ENCODE assay signal across 8 mouse cellular contexts in genomic region chr5:142810710-142811599, GRCm38 (mm10). TPM values are rescaled to one million over a fixed set of nuclear protein-coding genes. Genes with fewer than 3 reads are reported as not detected.
DNase-seq lines count a peak whose midpoint lies in the region; ATAC-seq and TF ChIP-seq lines count a peak whose summit lies in the region.

No protein-coding gene starts in this region.

- H3K27me3 ChIP-seq in limb, embryonic 13.5 days, result no peaks in the 10 kb centered on the region

- WGBS in limb, embryonic 13.5 days, result 16% methylated on average over 20 of the region's 20 CpGs

- intact Hi-C loops in left cerebral cortex, postnatal 14 days (cut with DNase I), result no loop called here

- H3K4me1 ChIP-seq in embryonic fibroblast, embryonic 13.5 days (ENCODE audit: control insufficient read depth, insufficient read depth, low read length), result peaks cover 3% of the 10 kb centered on the region; the same call in 1 of the 2 replicates
- H3K4me1 ChIP-seq in limb, embryonic 13.5 days, result peaks cover 51% of the 10 kb centered on the region

- no peak for TF ChIP-seq CTCF in embryonic fibroblast, embryonic 13.5 days (IDR thresholded peaks at IDR 0.05; ENCODE audit: borderline replicate concordance, insufficient read depth, low read length)

- peak overlapping the region; percentile 100 for H3K27ac ChIP-seq in embryonic fibroblast, embryonic 13.5 days (ENCODE audit: insufficient read depth, low read length)
- peak overlapping the region; percentile 85 for H3K27ac ChIP-seq in limb, embryonic 13.5 days

- H3K36me3 ChIP-seq in limb, embryonic 13.5 days, result peaks cover 82% of the 10 kb centered on the region

- no peak for TF ChIP-seq POLR2A in embryonic fibroblast, embryonic 13.5 days (IDR thresholded peaks at IDR 0.05; ENCODE audit: low read depth, low read length)

- 0 out of 2 replicates have a peak, but pooled peaks have one; percentile 4 for ATAC-seq in limb, embryonic 13.5 days (ENCODE audit: low FRiP score, low read depth)

- H3K9me3 ChIP-seq in limb, embryonic 13.5 days, result no peaks in the 10 kb centered on the region

- H3K4me2 ChIP-seq in limb, embryonic 13.5 days (replicated peaks), result peak overlapping the region; percentile 98

- peak overlapping the region; percentile 96 for H3K4me3 ChIP-seq in embryonic fibroblast, embryonic 13.5 days (ENCODE audit: insufficient read depth, low read length)
- H3K4me3 ChIP-seq in limb, embryonic 13.5 days, result peak overlapping the region; percentile 92

- H3K9ac ChIP-seq in limb, embryonic 13.5 days, result peak overlapping the region; percentile 100

- peak; percentile 23 for DNase-seq in right cerebral cortex, postnatal 4 days
- DNase-seq in right cerebral cortex, adult 18-20 months, result no peak
- DNase-seq in yolk sac, embryonic 10.5 days (ENCODE audit: low spot score), result peak; percentile 86
- DNase-seq in urinary bladder, postnatal 25 days (ENCODE audit: low spot score), result no peak
- DNase-seq in thymus, postnatal 14 days, result no peak
- DNase-seq in left cerebral cortex, postnatal 14 days (ENCODE audit: low spot score in 2 of 2), result no peak

RNA-seq across cellular contexts. Expression of gene Tnrc18, which starts 6.5 kb away (rescaled TPM):
- polyA plus RNA-seq in embryonic fibroblast, embryonic 13.5 days (2011; ENCODE audit: insufficient read length, low read depth, missing spikeins), result 98.0 and 124 TPM in 2 replicates
- polyA plus RNA-seq in limb, embryonic 13.5 days (2015; fragmentation: Nextera tagmentation; extraction: Ambion mirVana), result 37.4 and 37.7 TPM in 2 replicates
- 100 to 1,000 TPM; 136 to 162 TPM for total RNA-seq in left cerebral cortex, postnatal 14 days (2021)

Comparison
In these comparisons a context has a peak if more than half of its experiments do, and no peak if none do; other contexts are left out.
1. DNase-seq: peak in right cerebral cortex, postnatal 4 days (single experiment) and yolk sac, embryonic 10.5 days (single experiment); none in right cerebral cortex, adult 18-20 months (single experiment), urinary bladder, postnatal 25 days (single experiment), thymus, postnatal 14 days (single experiment) and left cerebral cortex, postnatal 14 days (0 of 2).